In genomic region chr13:23834836-23835235, GRCm38 (mm10) we compare ENCODE assay signal across 31 mouse cellular contexts. TPM values are rescaled to one million over a fixed set of nuclear protein-coding genes. Genes with fewer than 3 reads are reported as not detected.
"Had no signal": no experiment of that assay in that cellular context is flagged by ENCODE, and none has a peak within 500 bp of the region (broad histone marks: within the 10 kb centered on the region; RNA-seq: fewer than 3 reads in every experiment).

No protein-coding gene starts in this region.

- H3K27ac ChIP-seq: intestine, embryonic 15.5 days; kidney, postnatal 0 days; left cerebral cortex, adult 2 months; liver, embryonic 12.5 days; liver, embryonic 15.5 days; lung, embryonic 15.5 days; midbrain, embryonic 10.5 days; midbrain, embryonic 13.5 days; neural tube, embryonic 13.5 days; stomach, postnatal 0 days had no signal

- H3K9me3 ChIP-seq: intestine, embryonic 15.5 days; liver, embryonic 12.5 days; liver, embryonic 15.5 days; lung, embryonic 15.5 days; midbrain, embryonic 10.5 days; midbrain, embryonic 13.5 days; neural tube, embryonic 13.5 days had no signal

- H3K4me1 ChIP-seq: intestine, embryonic 15.5 days; liver, embryonic 12.5 days; liver, embryonic 15.5 days; lung, embryonic 15.5 days; midbrain, embryonic 10.5 days; midbrain, embryonic 13.5 days; neural tube, embryonic 13.5 days had no signal

- H3K27me3 ChIP-seq: intestine, embryonic 15.5 days; liver, embryonic 12.5 days; liver, embryonic 15.5 days; lung, embryonic 15.5 days; midbrain, embryonic 13.5 days; neural tube, embryonic 13.5 days had no signal

- H3K4me3 ChIP-seq: intestine, embryonic 15.5 days; left cerebral cortex, adult 2 months; liver, embryonic 12.5 days; liver, embryonic 15.5 days; lung, embryonic 15.5 days; megakaryocyte, embryonic 14.5 days; midbrain, embryonic 10.5 days; midbrain, embryonic 13.5 days; myocyte; neural tube, embryonic 13.5 days had no signal

- H3K9ac ChIP-seq: intestine, embryonic 15.5 days; liver, embryonic 12.5 days; liver, embryonic 15.5 days; lung, embryonic 15.5 days; midbrain, embryonic 13.5 days; neural tube, embryonic 13.5 days had no signal

- ATAC-seq: intestine, embryonic 15.5 days; liver, embryonic 12.5 days; midbrain, embryonic 13.5 days; midbrain, embryonic 16.5 days had no signal

- H3K4me2 ChIP-seq: intestine, embryonic 15.5 days; liver, embryonic 12.5 days; liver, embryonic 15.5 days; lung, embryonic 15.5 days; midbrain, embryonic 13.5 days; neural tube, embryonic 13.5 days had no signal

- H3K36me3 ChIP-seq: intestine, embryonic 15.5 days; liver, embryonic 12.5 days; liver, embryonic 15.5 days; lung, embryonic 15.5 days; midbrain, embryonic 10.5 days; midbrain, embryonic 13.5 days; neural tube, embryonic 13.5 days had no signal

- DNase-seq: layer of hippocampus, postnatal 36 days; lung, adult 18-20 months; lung, postnatal 10 days; lung, postnatal 36 days; right cerebral cortex, adult 18-20 months; right cerebral cortex, postnatal 14 days; right cerebral cortex, postnatal 4 days; thymus, adult 2 months; thymus, postnatal 14 days; thymus, postnatal 4 days had no signal

RNA-seq across cellular contexts. Expression of gene Slc17a3, which starts 4.4 kb away (rescaled TPM):
- total RNA-seq: layer of hippocampus, adult 8-10 months; layer of hippocampus, postnatal 10 days; layer of hippocampus, postnatal 36 days; left cerebral cortex, adult 2 months; left cerebral cortex, postnatal 36 days; monocyte, adult 5-6 weeks; neutrophil, adult 5-6 weeks had no signal
- polyA plus RNA-seq: limb, embryonic 11.5 days; lung, embryonic 15.5 days; midbrain, embryonic 10.5 days; midbrain, embryonic 13.5 days; midbrain, embryonic 16.5 days; myocyte; neural tube, embryonic 13.5 days; stomach, embryonic 14.5 days; stomach, postnatal 0 days had no signal

RNA-seq across cellular contexts. Expression of gene Slc17a2, which starts 28.0 kb away (rescaled TPM):
- total RNA-seq: layer of hippocampus, adult 8-10 months; layer of hippocampus, postnatal 10 days; left cerebral cortex, adult 2 months; left cerebral cortex, postnatal 10 days; left cerebral cortex, postnatal 36 days; monocyte, adult 5-6 weeks; neutrophil, adult 5-6 weeks had no signal
- polyA plus RNA-seq: intestine, embryonic 15.5 days; limb, embryonic 11.5 days; lung, embryonic 15.5 days; midbrain, embryonic 10.5 days; midbrain, embryonic 13.5 days; midbrain, embryonic 16.5 days; myocyte; neural tube, embryonic 13.5 days had no signal

RNA-seq across cellular contexts. Expression of gene Slc17a1, which starts 32.7 kb away (rescaled TPM):
- total RNA-seq: layer of hippocampus, adult 8-10 months; layer of hippocampus, postnatal 10 days; layer of hippocampus, postnatal 36 days; left cerebral cortex, adult 2 months; left cerebral cortex, postnatal 10 days; left cerebral cortex, postnatal 36 days; monocyte, adult 5-6 weeks; neutrophil, adult 5-6 weeks had no signal
- polyA plus RNA-seq: limb, embryonic 11.5 days; liver, embryonic 12.5 days; midbrain, embryonic 10.5 days; midbrain, embryonic 16.5 days; myocyte; neural tube, embryonic 13.5 days; stomach, embryonic 14.5 days; stomach, postnatal 0 days had no signal
